9 mouse cellular contexts compared by ENCODE assay signal in genomic region chr11:116543110-116543509, GRCm38 (mm10). TPM values are rescaled to one million over a fixed set of nuclear protein-coding genes. Genes with fewer than 3 reads are reported as not detected.
DNase-seq lines count a peak whose midpoint lies in the region; TF ChIP-seq lines count a peak whose summit lies in the region.
"Had no signal": no experiment of that assay in that cellular context is flagged by ENCODE, and none has a peak within 500 bp of the region (broad histone marks: within the 10 kb centered on the region; RNA-seq: fewer than 3 reads in every experiment).

No protein-coding gene starts in this region.

- H3K4me3 ChIP-seq in E14TG2a.4 (replicated peaks; ENCODE audit: low read length), result no peak overlapping the region
- H3K4me3 ChIP-seq: erythroblast, embryonic 14.5 days; liver, embryonic 13.5 days had no signal

- no peaks in the 10 kb centered on the region for H3K9me3 ChIP-seq in E14TG2a.4 (ENCODE audit: low read length)
- H3K9me3 ChIP-seq: liver, embryonic 13.5 days had no signal

- no peaks in the 10 kb centered on the region for H3K27me3 ChIP-seq in E14TG2a.4 (ENCODE audit: insufficient read depth, low read length)
- H3K27me3 ChIP-seq: liver, embryonic 13.5 days had no signal

- peak; percentile 54 for TF ChIP-seq CTCF in E14TG2a.4 (conservative IDR thresholded peaks at IDR 0.05; ENCODE audit: low read length)

- peak; percentile 43 for DNase-seq in layer of hippocampus, adult 11-12 months (ENCODE audit: low spot score)
- no peak for DNase-seq in layer of hippocampus, postnatal 14 days (ENCODE audit: low spot score in 2 of 2)
- peak; percentile 31 for DNase-seq in R1 (ENCODE audit: low read depth, low spot score)
- DNase-seq in kidney, postnatal 14 days, result peak; percentile 59
- peak; percentile 40 to 51 for DNase-seq in spleen, postnatal 14 days (ENCODE audit: low spot score in 2 of 2)
- no peak for DNase-seq in gastrocnemius, postnatal 25 days
- DNase-seq: liver, embryonic 13.5 days had no signal

- peaks cover 35% of the 10 kb centered on the region for H3K4me1 ChIP-seq in E14TG2a.4 (replicated peaks; ENCODE audit: low read depth, low read length)

- H3K36me3 ChIP-seq in E14TG2a.4 (ENCODE audit: insufficient read depth, low read length), result peaks cover 100% of the 10 kb centered on the region

RNA-seq across cellular contexts. Expression of gene Sphk1, which starts 12.4 kb away (rescaled TPM):
- 1 to 10 TPM; 2.2 TPM for total RNA-seq in layer of hippocampus, postnatal 14 days (2021)
- 1 to 10 TPM in 1 of 2 experiments, under 1 TPM in 1; 0.94 to 2.0 TPM for total RNA-seq in gastrocnemius, postnatal 25 days (2021)

RNA-seq across cellular contexts. Expression of gene Ube2o, which starts 38.1 kb away (rescaled TPM):
- 100 to 1,000 TPM; 104 to 108 TPM for total RNA-seq in layer of hippocampus, postnatal 14 days (2021)
- 10 to 100 TPM; 17.9 to 20.4 TPM for total RNA-seq in gastrocnemius, postnatal 25 days (2021)

RNA-seq across cellular contexts. Expression of gene Aanat, which starts 43.1 kb away (rescaled TPM):
- total RNA-seq in layer of hippocampus, postnatal 14 days (2021), result under 1 TPM; 0.39 to 0.76 TPM
- not detected for total RNA-seq in gastrocnemius, postnatal 25 days (2021)

RNA-seq across cellular contexts. Expression of gene Prpsap1, which starts 49.1 kb away (rescaled TPM):
- 10 to 100 TPM; 86.1 to 90.6 TPM for total RNA-seq in layer of hippocampus, postnatal 14 days (2021)
- total RNA-seq in gastrocnemius, postnatal 25 days (2021), result 10 to 100 TPM; 17.0 to 18.9 TPM

Comparison
In these comparisons a context has a peak if more than half of its experiments do, and no peak if none do; other contexts are left out.
1. DNase-seq: peak in layer of hippocampus, adult 11-12 months (single experiment), R1 (single experiment), kidney, postnatal 14 days (single experiment) and spleen, postnatal 14 days (2 of 2); none in layer of hippocampus, postnatal 14 days (0 of 2) and gastrocnemius, postnatal 25 days (single experiment).
2. RNA of gene Ube2o, which starts 38.1 kb away (total RNA-seq): 104 to 108 TPM in layer of hippocampus, postnatal 14 days; 17.9 to 20.4 TPM in gastrocnemius, postnatal 25 days; every median in the first group is over 4 times any median in the second.